Mouse (Mus musculus) left cerebral cortex, adult 8-10 months (tissue): ENCODE data around the gene Mdm4. TPM values are rescaled to one million over a fixed set of nuclear protein-coding genes. Genes with fewer than 3 reads are reported as not detected.
"Not testable (repeated sequence)": the region's sequence is repeated elsewhere in the genome, so short reads cannot be mapped to it uniquely, and the experiment has no call there.

ENCODE experiments used
- DNase-seq, 2 experiments: peaks; one replicate each; pipeline ENCODE4 v3.0.0; 2022; ENCODE audit warnings: low spot score in 2 of 2
- total RNA-seq, 4 experiments: library from RNA; stranded (reverse); gene quantifications; 2 replicates each; pipeline ENCODE4 v1.2.4; 2022

The Mdm4 gene
- total RNA-seq, 4 experiments from 2014 or later = 78.7 to 86.6 (median 81.7) TPM

DNA sequence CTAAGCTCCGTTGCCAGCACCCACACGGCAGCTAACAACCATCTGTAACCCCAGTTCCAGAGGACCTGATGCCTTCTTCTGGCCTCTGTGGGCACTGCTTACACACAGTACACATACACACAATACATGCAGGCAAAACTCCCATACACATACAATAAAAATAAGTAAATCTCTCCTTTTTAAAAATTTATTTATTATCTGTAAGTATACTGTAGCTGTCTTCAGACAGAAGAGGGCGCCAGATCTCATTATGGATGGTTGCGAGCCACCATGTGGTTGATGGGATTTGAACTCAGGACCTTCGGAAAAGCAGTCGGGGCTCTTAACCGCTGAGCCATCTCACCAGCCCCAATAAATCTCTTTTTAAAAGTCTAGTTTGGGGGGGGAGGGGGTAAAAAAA is 9.0 kb downstream of the Mdm4 start:
- no peak for DNase-seq

DNA sequence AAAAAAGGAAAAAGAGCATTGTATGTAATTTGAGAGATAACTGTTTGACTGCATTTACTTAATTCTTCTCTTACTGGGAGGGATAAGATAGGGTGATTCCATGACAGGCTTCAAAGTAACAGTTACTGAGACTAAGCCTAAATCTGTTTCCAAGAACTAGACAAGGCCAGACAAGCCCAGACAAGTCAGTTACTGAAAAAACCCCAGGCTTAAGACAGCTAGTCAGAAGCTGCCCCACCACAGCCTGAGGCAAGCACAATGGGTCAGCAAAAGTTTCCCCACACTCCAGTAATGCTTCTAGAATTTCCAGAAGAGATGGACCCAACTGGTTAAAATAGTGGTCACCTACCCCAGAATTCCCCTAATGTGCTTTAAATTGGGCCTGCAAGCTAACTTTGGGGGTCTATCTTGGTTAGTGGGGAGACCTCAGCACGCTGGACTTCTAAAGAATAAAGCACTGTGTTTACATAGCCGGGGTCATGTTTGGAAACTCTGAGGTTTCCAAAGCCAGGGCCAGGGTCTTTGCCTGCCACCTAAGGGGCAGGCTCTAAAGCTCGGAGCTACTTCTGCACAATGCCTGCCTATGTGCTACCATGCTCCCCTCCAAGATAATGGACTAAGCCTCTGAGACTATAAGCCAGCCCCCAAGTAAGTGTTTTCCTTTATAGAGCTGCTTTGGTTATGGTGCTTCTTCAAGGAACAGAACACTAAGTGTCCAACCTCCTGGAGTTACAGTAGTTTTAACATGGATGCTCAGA is 10.0 kb downstream of the Mdm4 start:
- no peak for DNase-seq

DNA sequence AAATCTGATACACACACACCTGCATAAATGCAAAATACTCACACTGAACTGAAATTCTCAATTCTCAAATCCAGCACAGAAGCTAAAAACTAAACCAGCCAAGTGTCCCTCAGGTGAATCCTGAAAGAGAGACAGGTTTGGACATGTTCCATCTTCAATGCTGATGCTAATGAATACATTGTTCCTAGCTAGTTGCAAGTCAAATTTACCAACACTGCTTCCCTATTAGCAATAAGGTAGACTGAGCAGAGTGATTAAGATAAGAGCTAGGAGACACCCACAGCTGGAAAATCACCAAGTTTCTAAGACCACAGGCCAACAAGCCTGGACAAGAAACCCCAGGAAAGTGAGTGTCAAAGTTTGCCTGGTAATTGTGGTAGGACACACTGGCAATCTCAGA is 11.0 kb downstream of the Mdm4 start:
- DNase-seq = no peak

DNA sequence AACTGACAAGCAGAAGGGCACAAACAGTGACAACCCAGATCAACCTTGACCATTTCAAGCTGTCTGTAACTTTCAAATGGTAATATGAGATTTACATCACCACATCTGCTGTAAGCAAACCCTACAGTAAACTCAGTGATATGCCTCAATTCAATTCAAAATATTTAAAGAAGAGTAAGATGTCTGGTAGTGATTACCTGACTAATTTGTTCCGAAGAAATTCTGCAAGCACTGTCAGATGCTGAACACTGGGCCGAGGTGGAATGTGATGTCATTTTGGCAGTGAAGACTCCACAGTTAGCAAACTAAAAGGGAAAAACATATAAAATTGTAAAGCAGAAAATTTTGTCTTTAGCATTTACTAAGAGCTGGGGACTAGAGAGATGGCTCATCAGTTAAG is 11.8 kb downstream of the Mdm4 start:
- no peak for DNase-seq

DNA sequence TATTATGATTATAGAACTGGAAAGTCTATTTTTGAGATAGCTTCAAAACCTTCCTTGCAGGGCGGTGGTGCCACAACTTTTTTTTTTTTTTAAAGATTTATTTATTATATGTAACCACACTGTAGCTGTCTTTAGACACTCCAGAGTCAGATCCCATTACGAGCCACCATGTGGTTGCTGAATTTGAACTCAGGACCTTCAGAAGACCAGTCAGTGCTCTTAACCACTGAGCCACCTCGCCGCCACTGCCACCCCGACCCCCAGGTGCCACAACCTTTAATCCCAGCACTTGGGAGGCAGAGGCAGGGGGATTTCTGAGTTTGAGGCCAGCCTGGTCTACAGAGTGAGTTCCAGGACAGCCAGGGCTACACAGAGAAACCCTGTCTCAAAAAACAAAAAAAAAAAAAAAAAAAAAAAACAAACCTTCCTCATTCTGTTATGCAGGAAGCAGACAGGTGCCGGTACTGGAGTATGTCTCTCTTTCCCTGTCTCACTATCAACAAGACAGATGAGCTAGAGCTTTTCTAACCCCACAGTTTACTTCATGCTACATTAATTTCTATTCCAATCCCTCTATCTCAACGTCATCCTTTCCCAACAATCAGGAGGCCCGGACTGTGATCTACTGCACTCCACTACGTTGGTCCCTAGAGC is 13.5 kb downstream of the Mdm4 start:
- no peak for DNase-seq

DNA sequence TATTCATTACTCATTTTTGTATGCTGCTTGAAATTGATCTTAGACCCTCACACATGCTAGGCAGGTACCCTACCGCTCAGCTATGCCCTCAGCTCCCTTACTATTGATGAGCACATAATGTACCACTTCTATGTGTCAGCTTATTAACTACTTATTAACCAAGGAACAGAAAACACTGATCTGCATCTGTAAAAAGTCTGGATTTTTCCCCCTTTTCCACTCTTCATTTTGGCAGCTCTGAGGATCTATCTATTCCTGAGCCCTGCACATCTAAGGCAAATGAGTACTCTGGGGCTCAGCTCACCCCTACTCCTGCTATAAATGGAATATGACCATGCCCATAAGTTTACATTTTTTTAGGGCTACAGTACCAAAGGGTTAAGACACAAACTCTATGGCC is 16.2 kb downstream of the Mdm4 start:
- DNase-seq = no peak

DNA sequence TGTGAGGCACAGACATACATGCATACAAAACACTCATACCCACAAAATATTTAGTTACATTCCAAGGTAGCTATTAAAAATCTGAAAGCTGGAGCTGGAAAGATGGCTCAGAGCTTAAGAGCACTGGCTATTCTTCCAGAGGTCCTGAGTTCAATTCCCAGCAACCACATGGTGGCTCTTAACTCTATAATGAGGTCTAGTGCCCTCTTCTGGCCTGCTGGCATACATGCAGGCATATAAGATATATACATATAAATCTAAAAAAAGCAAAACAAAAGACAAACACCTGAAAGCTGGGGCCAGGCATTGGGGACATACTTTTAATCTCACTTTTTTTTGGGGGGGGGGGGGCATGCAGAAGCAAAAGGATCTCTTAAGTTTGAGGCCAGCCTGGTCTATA is 17.0 kb downstream of the Mdm4 start:
- DNase-seq = no peak

DNA sequence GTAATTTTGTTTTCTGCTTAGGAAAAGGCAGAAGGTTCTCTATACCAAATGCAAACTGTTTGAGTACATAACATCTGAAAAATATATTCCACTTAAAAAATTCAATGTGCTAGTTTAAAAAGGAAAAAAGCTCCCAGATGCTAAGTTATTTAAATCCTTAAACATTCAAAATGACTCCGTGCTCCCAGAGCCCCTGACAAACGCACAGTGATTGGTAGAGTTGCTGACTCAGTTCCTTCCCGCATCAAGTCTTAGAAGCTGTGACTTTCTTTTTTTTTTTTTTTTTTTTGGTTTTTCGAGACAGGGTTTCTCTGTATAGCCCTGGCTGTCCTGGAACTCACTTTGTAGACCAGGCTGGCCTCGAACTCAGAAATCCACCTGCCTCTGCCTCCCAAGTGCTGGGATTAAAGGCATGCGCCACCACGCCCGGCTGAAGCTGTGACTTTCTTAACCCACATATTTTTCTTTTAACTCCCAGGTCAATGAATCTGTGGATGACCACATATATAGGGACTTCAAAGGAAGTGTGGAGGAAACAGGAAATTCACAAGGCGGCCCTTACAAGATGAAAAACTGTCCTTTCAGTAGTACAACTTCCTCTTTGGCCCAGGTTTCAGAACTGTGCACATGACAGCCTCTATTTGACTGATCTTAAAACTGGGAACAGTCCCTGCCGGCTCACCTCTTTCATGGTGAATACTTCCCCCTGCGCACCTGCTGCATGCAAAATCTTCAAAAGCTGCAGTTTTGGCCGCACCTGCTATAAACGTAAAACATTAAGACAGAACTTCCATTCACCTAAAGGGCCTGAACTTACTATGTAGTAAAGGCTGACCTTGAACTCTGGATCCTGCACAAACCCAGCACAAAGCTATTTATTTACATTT is 18.2 kb downstream of the Mdm4 start:
- no peak for DNase-seq

DNA sequence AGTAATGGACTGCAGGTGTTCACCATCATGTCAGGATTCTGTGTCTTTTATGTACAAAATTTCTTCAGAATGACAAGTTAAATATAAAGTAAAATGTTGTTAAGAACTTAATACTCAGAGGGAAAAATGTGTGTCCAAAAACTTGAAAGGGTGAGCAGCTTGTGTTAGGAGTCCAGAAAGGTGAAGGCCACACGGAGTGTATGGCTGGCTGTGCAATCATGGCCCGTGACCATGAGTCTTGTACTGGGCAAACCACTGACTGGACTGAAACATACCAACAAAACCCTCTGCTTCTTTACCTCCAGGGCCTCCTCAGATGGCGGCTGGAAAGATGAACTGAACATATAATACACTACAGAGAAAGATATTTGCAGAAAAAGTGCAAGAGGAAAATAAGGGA is 23.8 kb downstream of the Mdm4 start:
- no peak for DNase-seq

DNA sequence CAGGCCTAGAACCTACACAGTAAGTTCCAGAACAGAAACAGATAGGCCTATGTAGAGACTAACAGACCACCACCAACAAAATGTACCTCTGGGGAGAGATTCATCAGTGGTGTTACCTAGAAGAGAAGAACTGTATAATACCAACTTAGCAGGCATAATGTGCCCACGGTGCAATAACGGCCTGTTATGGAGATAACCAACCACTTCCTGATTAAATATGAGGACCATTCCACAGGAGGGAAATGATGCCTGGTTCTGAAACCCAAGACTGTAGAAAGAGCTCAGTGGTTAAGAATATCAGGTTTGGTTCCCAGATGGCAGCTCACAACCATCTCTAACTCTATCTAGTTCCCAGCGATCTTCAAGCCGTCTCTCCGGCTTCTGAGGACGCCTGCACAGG is 30.0 kb downstream of the Mdm4 start:
- DNase-seq = no peak

DNA sequence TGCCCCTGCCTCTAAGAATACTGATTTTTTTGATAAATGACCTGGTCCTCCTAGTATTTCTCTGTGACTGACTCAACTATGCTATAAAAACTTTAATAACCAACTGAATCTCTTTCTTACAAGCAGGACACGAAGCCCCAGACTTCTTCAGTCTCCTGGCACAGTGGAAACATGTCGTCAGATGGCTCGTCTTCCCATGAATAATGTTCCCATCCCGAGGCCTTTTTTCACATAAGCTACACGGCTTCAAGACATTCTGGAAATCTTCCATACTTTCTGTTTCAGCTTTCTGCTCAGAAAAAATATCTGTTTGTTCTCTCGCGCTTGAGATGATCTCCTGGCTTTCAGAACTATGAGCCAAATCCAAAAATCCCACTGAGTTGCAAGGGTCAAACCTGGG is 38.8 kb downstream of the Mdm4 start:
- DNase-seq = no peak

DNA sequence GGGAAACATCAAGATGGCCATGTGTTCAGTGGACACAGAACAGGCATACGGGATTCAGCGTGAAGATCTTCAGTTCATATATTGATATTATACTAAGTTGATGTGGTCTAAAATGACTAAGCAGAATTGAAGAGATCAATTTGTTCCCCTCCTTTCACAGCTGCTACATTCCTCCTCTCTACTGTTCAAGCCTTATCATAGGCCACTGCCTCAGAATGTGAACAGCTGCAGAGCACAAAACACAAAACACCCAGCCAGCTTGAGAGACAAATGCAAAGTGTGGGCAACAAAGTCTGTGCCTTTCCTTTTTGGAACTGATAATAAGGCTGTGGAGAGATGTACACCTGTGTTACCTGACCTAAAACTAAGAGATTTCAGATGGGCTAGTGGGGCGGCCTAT is 39.6 kb downstream of the Mdm4 start:
- DNase-seq = no peak

DNA sequence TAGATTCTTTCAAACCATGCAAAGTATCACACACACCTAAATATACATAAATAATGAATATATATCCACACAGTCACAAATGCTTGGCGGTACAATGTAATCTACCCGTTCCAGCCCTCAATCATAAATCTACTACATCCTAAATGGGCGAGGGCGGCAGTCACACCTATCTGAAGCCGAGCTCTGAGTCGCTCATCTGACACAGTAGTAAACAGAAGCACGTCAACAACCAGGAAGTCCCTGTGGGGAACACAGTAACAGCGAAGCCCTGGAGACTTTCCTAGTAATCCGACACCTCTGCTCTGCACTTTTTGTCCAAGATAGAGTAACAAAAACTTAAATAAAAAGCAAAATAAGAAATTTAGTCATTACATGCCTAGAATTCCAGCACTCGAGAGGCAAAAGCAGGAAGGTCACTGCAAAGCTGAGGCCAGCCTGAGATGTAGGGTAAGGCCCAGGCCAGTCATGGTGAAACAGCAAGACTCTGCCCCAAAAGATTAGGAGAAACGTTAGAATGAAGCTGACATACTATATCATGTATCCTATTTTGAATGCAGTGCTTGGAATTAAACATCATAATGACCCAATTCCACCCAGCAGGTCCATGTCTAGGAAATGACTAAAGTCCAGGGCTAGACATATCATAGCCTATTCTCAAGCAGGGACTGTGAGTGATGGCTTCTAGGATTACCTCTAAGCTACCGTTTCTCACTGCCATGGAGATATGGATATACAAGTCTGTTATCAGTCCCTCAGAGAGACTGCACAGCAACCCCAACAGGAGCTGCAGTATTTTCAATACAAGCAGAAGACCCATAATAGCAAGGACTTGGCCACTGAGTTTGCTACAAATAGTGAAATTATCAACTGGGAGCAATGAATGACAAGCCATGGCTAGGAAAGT is 41.6 kb downstream of the Mdm4 start:
- not testable (repeated sequence) for DNase-seq

DNA sequence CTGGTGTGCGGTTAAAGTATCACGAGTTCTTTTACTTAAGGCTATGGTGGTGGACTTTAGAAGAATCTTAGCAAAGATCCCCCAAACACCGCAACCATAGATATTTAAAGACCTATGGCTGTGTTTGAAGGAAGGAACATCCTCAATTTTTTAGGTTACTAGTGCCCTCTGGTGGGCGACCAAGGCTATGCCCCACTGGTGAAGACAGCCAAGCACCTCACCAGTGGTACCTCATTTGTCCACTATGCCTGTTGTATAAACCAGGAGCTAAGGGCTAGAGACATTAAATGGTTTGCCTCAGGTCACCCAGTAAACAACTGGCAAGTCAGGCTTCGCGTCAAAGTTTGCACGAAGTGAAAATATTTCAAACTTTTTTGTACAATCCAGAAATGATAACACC is 47.6 kb downstream of the Mdm4 start:
- DNase-seq = peak; percentile 44 to 47

DNA sequence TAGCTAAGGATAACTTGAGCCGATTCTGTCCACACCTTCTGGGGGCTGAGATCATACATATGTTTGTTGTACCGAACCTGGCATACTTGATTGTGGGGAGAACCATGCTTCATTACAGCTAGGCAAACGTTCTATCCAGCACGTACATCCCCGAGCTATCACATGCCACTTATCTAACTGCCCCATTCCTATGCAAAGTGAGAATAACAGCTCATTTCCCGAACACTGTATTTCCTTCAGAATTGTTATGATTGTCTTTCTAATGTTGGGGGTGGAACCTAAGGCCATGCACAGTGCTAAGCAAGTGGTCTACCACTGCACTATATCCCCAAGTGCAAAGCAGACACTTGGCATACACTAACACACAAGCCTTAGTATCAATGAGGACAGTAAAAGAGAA is 49.1 kb downstream of the Mdm4 start:
- DNase-seq = no peak

DNA sequence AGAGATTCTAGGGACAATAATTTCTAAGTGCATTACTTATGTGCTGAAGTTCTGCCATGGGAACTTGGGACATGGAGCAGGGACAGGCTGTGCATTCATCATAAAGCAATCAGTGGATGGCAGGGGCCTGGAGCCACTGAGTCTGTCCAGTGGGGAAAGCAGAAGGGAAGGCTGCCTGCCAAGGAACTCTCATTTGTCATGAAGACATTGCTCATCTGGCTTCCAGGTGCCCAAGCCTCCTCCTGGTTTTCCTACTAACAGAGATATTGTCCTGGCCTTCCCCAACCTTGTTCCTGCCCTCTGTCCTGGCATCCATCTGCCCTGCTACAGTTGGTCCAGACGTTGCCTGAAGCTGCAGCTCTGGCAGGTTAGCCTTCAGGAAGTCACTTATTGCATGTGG is 53.0 kb downstream of the Mdm4 start:
- DNase-seq = no peak

DNA sequence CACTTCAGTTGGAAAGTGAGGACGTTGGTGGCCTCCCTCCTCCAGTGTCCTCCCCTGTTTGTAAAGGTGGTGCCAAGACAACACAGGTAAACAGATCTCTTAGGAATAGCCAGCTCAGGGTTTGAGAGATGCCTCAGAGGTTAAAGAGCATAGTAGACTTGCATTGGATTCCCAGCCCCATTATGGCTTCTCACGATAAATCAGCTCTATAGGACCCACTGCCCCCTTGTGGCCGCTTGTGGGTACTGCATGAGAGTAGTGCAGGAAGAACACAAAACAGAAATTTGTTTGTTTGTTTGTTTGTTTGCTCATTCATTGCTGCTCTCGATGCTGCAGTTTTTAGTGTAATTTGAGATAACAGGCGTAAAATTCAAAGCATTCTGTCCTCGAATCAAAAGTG is 61.7 kb downstream of the Mdm4 start:
- DNase-seq = peak in 1 of 2 experiments; percentile 54

DNA sequence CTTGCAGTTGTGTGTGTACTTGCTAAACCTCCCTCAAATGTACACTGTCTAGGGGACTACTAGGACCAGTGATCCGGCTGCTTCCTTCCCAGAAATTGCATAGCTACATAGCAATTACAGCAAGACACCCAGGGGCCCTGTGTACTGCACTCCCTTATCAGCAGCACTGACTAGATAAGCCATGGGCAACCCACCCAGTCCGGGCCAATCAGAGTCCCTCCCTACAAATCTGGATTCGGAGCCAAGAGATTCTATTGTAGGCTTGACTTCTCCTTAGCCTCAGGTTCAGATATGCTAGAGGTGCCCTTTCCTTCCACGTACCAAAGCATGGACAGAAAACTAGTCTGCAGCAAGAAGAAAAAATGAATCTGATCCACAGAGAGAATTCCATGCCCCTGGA is 65.7 kb downstream of the Mdm4 start:
- no peak for DNase-seq

DNA sequence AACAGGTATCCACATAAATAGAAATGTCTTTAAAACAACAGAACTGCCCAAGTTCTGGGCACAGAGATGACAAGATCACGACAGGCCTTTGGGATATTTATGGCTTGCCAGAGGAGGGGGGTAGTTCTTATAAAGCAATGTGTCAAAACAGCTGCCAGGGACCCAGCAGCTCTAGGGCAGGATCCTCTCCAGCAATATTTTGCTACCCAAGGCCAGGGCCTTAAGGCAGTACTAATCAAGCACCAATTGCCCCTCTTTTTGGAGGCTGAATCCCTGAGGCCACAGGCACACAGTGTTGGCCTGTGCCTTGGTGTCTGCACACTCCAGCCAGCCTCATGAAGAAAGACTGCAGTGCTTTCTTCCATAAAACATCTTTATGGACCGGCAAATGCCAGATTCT is 66.3 kb downstream of the Mdm4 start:
- DNase-seq = no peak

DNA sequence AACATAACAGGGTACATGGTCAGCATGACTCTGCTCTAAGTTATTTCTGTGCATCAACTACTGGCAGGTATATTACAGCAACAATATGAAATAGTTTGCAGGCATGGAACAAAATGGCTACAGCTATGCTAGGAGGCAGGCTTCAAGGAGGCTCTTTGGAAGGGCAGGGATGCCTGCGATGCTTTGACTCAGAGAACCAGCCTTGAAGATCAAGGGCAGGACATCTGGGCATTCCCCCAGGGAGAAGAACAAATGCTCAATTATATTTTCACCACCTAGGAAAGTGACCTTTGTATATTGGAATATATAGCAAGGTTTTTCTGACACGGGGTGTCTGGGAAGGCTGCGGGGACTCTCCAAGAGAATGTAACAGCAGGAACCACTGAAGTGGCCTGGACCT is 68.6 kb downstream of the Mdm4 start:
- no peak for DNase-seq

DNA sequence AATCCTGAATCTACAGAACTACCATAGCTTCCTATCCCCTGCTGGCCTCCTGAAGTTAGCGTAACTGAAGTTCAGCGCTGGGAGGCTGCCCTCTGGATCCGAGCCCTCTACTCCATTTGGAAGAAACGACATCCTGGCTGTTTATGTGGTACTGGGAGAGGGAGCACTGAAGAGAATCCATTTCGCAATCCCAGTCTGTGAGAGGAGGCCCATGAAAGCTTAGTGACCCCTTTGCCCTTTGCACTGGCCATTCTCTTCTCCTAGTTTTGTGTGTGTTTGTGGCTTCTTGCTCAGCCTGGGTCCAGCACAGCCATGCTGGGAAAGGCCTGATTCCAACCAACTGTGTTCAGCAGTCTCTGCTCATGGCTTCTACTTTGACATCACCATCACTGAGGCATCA is 73.6 kb downstream of the Mdm4 start:
- DNase-seq = no peak
